Mouse (Mus musculus): ENCODE measurements around the gene Krt31.

Gene Krt31

DNA sequence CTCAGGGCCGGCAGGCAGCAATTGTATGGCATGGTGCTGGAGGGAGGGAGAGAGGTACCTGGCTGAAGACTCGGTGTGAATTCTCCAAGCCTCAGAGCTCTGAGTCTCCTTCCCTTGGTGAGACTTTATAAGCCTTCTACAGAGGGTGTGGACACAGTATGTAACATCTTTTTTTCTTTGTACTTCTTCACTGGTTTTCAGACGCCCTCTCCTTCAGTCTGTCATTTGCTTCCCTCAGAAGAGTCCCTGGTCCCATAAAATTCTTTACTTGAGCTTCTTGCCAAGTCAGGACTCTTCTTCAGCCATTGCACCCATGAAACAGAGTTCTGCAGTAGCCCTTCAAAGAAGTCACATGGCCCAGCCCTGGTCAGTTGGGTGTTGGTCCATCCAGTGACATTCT lies at the start of gene Krt31:
Gene Krt31 (minus strand): TSS at position 101 of the 400 bp plus-strand sequence.
- no peak for DNase-seq

DNA sequence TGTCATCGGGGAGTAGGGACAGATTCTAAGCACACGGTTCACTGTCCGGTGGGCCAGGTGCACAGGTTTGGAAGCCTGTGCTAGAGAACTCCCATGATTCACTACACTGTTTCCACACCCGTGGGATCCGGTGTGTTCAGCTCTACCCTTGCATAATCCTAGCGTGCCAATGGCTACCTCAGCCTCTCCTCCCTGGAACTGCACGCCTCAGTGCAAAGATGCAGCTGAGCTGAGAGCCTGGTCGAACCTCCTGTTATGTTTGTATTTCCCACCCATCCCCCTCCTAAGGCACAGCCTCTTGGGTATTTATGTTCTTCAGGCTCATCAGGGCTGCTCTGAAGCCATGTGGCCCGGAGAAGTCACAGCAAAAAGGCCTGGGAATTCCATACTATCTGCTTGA lies 47.5 kb upstream of the Krt31 start:
- DNase-seq: no peak

DNA sequence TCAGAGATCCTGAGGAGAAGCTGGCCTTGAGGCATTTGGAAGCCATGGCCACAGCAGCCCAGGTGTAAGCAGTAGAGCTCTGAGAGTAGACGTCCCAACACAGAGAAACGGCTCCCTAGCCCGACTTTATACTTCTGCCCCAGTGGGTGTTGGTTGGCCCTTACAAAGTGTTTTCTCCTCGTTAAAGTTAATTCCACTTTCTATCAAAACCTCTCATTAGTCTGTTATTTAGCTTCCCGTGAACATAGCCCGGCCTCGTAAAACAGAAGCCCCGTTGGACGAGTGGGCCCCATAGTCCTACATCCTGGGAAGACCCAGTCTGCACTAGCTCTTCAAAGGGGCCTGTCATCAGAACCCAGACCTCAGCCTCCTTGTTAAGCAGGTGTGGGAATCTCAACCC lies 45.8 kb upstream of the Krt31 start, which contains the start of gene Krt35:
Gene Krt35 (minus strand): TSS at position 101 of the 400 bp plus-strand sequence.
- DNase-seq: no peak

DNA sequence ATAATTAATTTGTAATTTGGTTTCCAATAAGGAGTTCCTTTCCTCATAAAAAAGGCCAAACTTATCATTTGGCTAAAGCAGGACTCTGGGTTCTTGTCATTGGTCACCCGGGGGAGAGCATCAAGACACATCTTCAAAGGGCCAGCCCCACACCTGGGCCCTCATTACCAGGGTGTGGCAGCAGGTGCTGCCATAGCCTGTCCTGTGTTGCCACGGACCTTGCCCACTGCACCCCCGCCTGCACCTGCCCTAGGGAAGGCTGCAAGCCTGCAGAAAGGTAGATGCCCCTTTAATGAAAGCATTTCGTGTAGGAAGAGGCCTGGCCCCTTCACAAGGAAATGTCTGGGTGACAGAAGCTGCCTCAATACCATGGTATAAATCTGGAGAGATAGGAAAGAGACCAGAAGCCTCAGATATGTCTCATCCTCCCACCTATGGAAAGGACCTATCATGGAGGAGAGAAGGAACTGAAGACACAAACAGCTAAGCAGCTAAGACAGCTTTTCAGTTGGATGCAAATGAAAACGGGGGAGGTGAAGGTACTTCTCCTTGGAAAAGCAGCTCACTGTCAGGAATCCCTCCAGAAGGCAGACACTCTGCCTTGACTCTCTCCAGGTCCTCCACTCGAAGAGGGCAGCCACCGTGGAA lies 38.2 kb upstream of the Krt31 start:
- no peak for DNase-seq

DNA sequence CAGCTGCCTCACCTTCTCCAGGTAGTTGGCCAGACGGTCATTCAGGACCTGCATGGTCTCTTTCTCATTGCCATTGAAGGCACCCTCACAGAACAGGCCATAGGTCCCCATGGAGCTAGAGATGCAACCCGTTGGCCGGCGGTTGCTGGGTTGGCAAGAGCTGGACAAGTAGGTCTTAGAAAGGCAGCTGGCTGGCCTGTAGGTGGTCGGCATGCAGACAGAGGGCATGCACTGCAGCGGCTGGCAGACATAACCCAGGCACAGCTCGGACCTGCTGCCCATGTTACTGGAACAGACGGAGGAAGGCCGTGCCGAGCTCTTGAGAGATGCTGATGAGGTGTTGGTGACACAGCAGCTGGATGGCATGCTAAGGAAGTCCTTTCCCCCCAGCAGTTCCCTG lies 37.5 kb upstream of the Krt31 start, which contains the start of gene Krt32:
Gene Krt32 (minus strand): TSS at position 366 of the 400 bp plus-strand sequence.
- DNase-seq: no peak

DNA sequence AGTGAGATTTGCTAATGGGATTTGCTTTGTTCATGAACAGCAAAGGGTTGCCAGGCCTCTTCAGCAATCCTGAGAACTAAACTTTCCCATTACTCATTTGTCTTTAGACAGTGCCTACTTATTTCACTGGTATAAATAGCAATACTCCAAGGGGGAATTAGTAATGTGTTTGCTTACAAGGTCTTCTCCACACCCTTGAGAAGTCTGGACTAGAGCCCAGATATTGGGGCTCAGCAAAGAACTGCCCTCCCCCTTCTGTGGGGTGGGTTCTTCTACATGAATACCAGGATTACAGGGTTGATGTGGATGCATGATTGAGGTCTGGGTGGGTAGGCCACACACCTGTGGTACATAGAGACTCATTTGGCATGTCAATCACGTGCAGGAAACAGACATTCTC lies 23.5 kb upstream of the Krt31 start:
- DNase-seq: no peak

DNA sequence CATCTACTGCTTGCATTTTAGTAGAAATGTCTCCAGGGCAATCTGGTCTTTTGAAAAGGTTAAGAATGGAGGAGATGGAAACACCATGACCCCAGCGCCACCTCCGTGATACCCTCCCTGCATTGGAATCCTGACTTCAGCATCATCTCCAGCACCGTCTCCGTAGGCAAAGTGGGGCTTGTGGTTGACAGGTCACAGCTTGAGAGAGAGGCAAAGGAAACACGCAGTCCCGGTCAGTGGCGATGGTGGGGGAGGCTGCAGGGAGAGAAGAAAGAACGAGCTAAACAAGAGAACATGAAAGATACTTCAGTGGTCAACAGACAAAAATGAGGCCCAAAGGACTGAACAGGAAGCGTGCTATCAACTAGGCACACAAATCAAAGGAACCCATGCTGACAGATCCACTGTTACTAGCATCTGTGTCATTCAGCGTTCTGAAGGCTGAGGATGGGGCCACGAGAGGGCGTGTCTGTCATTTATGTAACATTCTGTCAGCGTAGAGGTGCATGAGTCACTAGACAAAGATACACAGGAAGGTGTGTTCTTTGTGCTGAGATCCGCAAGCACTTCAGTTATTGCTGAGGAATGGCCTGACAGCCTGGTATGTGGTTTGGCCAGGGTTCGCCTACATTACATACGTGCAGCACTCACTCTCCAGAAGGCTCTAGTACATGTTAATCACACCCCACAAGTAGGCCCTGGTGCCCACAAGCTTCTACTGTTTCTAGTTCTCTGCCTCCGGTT lies 17.1 kb upstream of the Krt31 start:
- no peak for DNase-seq

DNA sequence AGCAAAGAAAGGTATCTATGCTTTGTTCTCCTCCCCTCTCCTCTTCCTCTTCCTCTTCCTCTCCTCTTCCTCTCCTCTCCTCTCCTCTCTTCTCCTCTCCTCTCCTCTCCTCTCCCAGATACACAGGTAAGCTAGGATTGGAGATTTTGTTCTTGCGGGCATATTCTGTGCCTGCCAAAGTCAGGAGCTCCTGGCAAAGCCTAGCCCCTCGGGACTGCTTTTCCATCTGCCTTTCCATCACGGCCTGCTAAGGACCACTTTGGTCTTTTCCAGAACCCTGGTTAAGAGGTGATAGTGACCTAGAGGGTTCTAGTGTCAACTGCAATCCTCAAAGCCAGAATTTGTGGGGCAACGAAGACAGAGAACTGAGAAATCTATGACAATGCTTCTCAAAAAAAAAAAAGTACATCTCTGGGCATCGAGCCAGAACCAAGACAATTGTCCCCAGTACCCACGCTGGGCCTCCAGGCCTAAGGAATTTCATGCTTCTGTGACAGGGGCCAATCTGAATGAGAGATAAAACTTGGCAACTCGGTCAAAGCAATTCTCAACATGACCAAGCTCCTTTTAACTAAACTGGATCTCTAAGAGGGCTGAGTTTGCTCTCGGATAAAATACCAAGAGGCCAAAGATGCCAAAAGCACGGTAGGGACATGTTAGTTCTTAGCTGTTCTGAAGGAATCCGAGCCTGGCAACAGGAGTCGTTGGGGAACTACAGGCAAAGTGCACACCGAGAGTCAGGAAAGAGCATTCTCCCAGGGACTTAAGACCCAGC lies 16.1 kb upstream of the Krt31 start:
- DNase-seq: no peak

DNA sequence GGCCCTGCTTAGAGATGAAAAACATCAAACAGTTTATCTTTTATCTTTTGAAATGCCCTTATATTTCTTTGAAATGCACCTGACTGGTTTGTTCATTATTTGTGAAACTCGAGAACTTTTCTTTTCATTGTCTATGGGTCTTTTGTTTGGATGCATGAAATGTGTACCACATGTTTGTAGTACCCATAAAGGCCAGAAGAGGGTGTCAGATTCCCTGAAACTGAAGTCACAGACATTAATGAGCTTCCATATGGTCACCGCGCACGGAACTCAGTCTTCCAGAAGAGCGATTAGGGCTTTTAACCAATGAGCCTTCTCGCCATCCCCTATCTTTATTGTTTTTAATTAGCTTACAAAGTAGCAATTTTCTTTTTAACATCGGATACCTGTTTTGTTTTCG lies 8.5 kb upstream of the Krt31 start:
- no peak for DNase-seq

DNA sequence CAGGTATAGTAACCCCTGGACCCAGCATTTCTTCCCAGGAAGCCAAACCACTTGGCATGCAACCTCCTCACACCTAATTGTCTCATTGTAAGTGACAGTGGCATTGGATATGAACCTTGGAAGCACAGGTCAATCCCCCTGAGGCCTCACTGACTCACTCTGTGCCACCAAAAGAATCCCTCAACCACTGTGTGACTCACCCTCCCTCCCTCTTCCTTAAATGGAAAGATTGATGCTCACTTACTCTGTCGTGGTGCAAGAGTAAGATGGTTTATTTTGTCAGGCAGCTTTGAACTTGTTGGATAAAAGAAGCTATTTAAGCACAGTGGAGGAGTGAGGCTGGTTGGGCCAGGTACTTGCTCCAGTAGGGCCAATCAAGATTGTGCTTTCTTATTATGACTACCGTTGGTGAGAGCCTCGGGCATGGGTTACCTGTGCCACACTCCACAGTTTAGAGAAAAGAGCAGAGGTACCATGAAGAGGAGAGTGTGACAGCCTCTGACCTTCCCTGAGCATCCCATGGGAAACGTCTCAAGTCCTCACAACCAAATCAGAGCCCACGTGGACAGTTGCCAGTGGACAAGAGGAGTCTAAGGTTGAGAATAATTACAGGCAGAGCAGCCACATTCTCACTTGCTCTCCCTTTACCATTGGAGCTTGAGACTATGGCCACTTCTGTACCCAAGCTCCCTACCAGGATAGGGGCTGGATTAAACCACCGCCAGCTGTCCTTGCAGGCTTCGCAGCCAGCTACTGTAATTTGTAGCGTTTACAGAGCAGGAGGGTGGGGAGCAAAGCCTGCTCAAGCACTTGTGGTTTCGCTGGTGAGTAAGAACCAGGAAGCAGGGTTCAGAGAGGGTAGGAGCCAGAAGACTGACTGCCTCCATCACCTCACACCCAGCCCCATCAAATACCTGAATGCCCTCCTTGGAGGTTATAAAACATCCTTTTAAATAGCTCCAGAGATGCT lies 5.6 kb upstream of the Krt31 start:
- no peak for DNase-seq

DNA sequence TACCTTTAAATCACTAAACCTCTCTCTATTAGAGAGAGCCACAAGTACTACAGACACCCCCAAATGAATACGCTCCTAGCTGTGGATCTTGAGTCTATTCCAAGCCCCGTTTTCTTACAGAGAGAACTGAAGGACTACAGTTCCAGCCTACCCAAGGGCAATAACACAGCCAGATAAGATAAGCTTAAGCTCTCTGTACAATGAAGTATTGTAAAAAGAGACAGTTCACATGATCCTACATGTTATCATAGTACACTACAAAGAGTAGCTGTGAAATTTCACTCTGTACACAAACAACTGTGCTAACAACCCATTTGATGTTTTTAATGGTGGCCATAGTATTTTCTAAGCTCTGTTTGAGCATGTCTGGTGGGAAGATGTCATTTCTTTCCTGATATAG lies 3.2 kb downstream of the Krt31 start:
- DNase-seq: no peak

DNA sequence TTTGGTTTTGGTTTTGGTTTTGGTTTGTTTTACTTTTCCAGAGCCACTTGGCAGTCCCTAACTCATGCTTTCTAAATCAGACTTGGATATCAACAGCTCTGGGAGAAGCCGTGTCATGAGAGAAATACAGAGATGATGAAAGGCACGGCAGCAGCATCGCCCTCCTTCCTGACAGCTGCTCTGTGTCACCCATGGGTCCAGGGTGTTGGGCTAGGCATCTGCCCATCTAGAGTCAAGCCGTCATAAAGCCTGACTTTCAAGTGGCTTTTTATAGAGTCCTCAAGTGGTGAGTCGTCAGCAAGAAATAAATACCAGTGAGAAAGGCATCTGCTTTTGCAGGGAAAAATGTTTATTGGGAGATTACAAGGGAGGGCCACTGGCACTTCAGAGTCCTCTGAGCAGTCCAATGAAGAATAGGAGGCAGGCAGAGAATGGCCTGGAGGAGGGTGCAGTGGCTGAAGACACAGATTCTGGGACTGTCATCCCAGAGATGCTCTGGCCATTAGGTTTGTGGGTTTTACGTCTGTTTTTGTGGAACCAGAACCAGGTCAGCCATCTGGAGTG lies 4.0 kb downstream of the Krt31 start:
- no peak for DNase-seq

DNA sequence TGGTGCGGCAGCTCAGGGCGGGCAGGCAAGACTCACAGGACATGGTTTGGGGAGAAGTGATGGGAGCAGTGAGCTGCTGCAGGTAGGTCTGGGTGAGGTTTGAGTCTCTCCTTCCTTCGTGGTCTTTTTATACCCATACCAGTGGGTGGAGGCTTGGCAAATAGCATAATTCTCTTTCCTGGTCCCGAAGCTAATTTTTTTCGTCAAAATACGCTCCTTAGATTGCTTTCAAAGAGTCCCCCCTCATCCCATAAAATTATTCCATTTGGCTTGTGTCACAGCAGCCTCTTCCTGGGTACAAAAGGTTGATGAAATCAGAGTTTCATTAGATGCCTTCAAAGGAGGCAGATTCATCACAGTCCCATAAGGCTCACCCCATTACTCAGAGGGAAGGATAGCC lies 8.9 kb downstream of the Krt31 start, which contains the start of gene Krt34:
Gene Krt34 (minus strand): TSS at position 101 of the 400 bp plus-strand sequence.
- DNase-seq: no peak

DNA sequence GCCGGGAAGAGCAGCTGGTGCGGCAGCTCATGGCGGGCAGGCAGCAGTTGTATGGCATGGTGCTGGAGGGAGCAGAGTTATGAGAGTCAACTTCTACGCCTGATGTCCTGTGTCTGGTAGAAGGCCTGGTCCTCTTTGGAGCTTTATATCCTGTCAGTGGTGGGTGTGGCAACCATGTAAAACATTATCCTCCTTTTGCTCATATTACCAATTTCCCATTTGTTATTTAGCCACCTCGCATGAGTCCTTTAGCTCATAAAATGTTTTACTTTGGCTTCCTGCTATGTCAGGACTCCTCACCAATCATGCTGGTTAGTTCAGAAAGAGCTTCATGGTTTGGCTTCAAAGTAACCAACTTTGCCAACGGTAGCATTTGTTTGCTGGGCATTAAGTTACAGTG lies 20.6 kb downstream of the Krt31 start, which contains the start of gene Krt33b:
Gene Krt33b (minus strand): TSS at position 101 of the 400 bp plus-strand sequence.
- no peak for DNase-seq

DNA sequence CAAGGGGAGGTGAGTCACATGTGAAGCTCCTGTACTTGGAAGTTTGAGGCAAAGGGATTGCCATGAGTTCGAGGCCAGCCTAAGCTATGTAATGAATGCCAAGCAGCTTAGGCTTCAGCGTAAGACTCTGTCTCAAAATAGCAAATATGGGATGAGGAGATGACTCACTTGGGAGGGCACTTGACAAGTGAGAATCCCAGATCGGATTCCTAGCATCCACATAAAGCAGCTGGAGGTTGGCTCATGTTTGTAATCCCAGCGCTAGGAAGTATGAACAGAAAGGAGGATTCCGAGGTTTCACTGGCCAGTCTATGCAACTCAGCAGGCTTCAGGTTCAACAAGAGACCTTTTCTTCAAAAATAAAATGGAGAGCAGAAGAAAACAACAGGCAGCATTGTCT lies 28.9 kb downstream of the Krt31 start:
- DNase-seq: no peak

DNA sequence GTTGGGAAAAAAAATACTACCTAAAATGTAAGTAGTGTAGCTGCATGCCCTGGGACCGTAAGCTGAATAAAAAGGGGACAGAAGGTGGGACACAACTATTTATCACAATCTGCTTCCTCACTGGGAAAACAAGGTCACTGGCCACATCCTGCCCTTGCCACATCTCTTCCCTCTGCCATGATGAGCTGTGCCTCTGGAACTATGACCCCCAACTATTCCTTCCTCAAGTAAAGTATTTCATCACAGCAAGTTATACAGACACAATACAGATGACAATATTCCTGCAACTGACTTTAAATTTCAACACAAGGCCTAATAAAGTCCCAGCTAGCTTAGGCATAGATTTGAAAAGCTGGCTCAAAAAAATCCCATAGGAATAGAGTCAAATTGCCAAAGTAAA lies 30.9 kb downstream of the Krt31 start:
- DNase-seq: no peak

DNA sequence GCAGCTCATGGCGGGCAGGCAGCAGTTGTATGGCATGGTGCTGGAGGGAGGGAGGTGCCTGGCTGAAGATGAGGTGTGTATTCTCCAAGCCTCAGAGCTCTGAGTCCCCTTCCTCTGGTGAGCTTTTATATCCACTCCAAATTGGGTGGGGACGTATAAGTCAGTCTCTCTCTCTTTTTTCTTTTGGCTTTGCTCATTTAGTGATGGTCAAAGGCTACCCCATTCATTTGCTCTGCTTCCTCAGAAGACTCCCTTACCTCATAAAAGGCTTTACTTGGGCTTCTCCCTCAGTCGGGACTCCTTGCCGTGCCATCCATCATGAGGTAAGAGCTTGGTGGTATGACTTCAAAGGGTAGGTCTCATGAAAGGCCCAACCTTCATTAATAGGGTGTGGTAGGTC lies 34.2 kb downstream of the Krt31 start, which contains the start of gene Krt33a:
Gene Krt33a (minus strand): TSS at position 101 of the 400 bp plus-strand sequence.
- no peak for DNase-seq

DNA sequence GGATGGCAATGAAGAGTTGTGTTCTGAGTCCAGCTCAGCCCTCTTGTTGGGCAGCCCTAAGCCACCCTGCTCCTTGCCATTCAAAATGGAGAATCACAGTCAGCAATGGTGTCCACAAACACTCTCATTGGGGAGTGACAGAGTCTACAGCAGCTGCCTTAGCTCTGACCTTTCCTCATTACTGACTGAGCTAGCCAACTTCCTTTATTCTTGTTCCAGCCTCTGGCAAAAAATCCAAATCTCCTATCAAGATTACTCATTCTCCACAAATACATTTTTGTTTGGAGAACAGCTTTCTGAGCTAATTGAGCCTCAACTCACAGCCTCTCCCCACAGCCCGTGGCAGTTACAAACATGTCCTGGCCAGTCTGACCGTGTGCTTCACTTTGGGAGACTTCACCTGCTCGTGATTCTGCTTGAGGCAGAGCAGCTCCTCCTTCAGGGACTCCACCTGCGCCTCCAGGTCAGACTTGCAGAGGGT lies 36.6 kb downstream of the Krt31 start:
- no peak for DNase-seq

DNA sequence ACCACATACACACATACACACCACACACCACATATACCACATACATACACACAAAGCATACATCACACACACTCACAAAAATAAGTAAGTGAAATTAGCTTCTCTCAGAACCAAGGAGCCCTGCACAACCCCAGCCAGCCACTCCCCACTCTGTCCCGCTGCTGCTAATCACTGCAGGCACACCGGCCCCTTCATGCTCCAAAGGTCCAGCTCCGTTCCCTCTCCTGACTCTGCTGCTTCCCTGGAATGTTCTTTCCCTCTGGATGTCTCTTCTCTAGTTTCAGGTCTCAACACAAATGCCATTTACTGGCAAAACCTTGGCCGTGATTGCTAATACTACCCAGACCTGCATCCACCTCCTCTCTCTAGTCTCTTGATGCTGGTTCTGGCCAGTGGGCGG lies 39.7 kb downstream of the Krt31 start:
- no peak for DNase-seq

DNA sequence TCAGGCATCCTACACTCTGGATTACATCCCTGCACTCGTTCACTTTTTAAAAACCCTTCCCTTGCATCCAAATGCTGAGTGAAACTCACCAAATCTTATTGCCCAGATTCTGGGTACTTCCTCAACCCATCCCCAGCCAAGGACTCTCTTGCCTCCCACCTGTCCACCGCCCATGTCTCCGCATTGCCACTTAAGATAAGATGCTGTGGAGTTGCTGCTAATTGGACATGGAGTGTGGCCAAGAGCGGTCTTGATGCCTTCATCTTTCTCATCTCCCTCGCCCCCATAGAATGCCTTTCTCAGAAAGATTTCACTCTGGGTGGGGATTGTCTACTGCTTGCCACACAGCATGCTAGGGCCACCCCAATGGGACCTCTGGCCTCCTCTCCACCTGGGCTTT lies 42.0 kb downstream of the Krt31 start:
- no peak for DNase-seq

DNA sequence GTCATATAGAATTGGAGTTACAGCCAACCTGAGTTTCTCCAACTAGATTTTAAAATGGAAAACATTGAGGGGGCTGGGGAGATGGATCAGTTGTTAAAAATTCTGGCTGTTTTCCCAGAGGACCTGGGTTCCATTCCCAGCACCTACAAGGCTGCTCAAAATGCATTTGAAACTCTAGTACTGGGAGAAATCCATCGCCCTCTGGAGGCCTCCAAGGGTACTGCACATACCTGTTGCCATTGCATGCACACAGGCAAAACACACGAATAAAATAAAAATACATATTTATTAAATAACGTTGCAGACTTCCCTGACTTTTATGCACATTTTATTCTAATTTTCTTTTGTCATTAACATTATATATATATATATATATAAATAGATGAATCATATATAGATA lies 43.7 kb downstream of the Krt31 start:
- DNase-seq: no peak

DNA sequence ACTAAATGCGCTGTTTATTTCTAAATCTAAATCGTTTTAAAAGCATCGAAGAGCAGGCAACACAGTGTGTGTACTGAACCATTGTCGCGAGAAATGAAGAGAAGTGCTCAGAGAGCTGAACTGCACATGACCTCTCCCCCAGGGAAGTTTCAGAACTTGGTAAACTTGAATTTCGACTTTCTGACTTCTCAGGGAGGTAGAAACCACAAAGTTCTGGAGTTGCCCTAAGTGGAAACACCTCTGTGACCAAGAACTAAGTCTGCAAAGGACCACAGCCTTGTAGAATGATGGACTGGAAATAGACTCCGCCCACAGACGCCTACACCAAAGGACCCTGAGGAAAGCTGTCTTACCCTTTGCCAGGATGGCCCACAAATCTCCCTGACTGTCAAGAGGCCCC lies 44.4 kb downstream of the Krt31 start:
- DNase-seq: no peak

Measured in thymus, postnatal 36 days (tissue).